Mouse (Mus musculus) C2C12 (cell line): ENCODE measurements around the gene B3gnt5.

Experiments
- CTCF ChIP-seq: IDR thresholded peaks from one replicate; pipeline ENCODE4 v1.5.1; 2011; ENCODE audit not compliant: control insufficient read depth, insufficient read depth, insufficient read length
- MAX ChIP-seq: IDR thresholded peaks from one replicate; pipeline ENCODE4 v1.6.1; 2011; ENCODE audit warnings: mild to moderate bottlenecking, control low read depth
- MYOD1 ChIP-seq: IDR thresholded peaks from one replicate; pipeline ENCODE4 v1.6.1; 2011; ENCODE audit warnings: low read depth; ENCODE audit not compliant: control insufficient read depth, insufficient read length
- MYOG ChIP-seq: IDR thresholded peaks from one replicate; pipeline ENCODE4 v1.6.1; 2011; ENCODE audit not compliant: control insufficient read depth, insufficient read length; ENCODE audit errors: extremely low read depth

DNA sequence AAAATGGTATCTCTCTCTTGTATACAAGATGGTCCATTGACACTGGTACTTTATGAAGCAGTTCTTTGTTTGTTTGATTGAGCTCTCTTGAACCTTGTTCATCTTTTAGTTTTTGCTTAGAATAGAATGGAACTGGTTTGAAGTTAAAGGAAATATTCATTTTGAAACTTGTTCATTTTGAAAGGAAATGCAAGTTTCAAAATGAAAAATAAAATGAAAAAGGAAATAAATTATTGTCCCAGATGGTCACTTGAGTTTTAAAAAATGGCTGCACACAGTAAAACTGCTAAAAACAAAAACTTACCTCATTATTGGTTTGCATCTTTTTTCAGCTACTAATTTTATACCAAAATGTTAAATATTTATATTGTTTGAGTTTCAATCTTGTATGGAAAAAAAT, 12.0 kb downstream of the B3gnt5 start:
- TF ChIP-seq CTCF (no peak), MAX (no peak), MYOD1 (no peak), MYOG (no peak)
